Mouse (Mus musculus) gastrocnemius, postnatal 25 days (tissue): Measurements from ENCODE around the gene Ccdc85c. TPM values are rescaled to one million over a fixed set of nuclear protein-coding genes. Genes with fewer than 3 reads are reported as not detected.

Experiments used
- DNase-seq: peaks from one replicate; pipeline ENCODE4 v3.0.0; 2022
- total RNA-seq, 2 experiments: library from RNA; stranded (reverse); gene quantifications; 1 replicate in 1 of 2; 2 replicates in 1 of 2; pipeline ENCODE4 v1.2.3; 2021

Ccdc85c gene
- total RNA-seq, 2 experiments from 2014 or later = 11.4 to 15.2 TPM

GRCm38 (mm10) chr12:108240401-108240890, 34.8 kb downstream of the Ccdc85c start:
- DNase-seq = no peak

- DNase-seq = no peak
These were observed 35.8 kb downstream of the Ccdc85c start for GRCm38 (mm10) chr12:108239441-108239840.

- no peak for DNase-seq
These were observed 36.7 kb downstream of the Ccdc85c start for GRCm38 (mm10) chr12:108238395-108239035.

- DNase-seq = no peak
These were observed 37.8 kb downstream of the Ccdc85c start for GRCm38 (mm10) chr12:108237300-108238006.

GRCm38 (mm10) chr12:108235976-108236555, 39.2 kb downstream of the Ccdc85c start:
- no peak for DNase-seq

GRCm38 (mm10) chr12:108234832-108235602, 40.2 kb downstream of the Ccdc85c start:
- no peak for DNase-seq

GRCm38 (mm10) chr12:108233736-108234135, 41.5 kb downstream of the Ccdc85c start:
- DNase-seq = no peak

- no peak for DNase-seq
These were observed 43.3 kb downstream of the Ccdc85c start for GRCm38 (mm10) chr12:108231901-108232300.

GRCm38 (mm10) chr12:108230821-108231794, 44.1 kb downstream of the Ccdc85c start:
- DNase-seq = no peak

- no peak for DNase-seq
These were observed 45.1 kb downstream of the Ccdc85c start for GRCm38 (mm10) chr12:108230077-108230476.

- DNase-seq = no peak
These were observed 47.7 kb downstream of the Ccdc85c start for GRCm38 (mm10) chr12:108227527-108227926.

- no peak for DNase-seq
These were observed 48.3 kb downstream of the Ccdc85c start for GRCm38 (mm10) chr12:108226941-108227340.

GRCm38 (mm10) chr12:108226216-108226615, 49.0 kb downstream of the Ccdc85c start:
- DNase-seq = no peak

GRCm38 (mm10) chr12:108225781-108226180, 49.4 kb downstream of the Ccdc85c start:
- DNase-seq = no peak

GRCm38 (mm10) chr12:108223357-108223756, 51.9 kb downstream of the Ccdc85c start:
- no peak for DNase-seq

- DNase-seq = no peak
These were observed 53.5 kb downstream of the Ccdc85c start for GRCm38 (mm10) chr12:108221712-108222111.

- no peak for DNase-seq
These were observed 54.0 kb downstream of the Ccdc85c start for GRCm38 (mm10) chr12:108221206-108221605.

- DNase-seq = no peak
These were observed 54.6 kb downstream of the Ccdc85c start for GRCm38 (mm10) chr12:108220621-108221020.

GRCm38 (mm10) chr12:108219825-108220616, 55.2 kb downstream of the Ccdc85c start:
- DNase-seq = no peak

GRCm38 (mm10) chr12:108219163-108219562, 56.1 kb downstream of the Ccdc85c start:
- DNase-seq = no peak
